Mouse (Mus musculus): ENCODE measurements at regions not wholly inside any gene's neighbourhood (a gene's known extent, or its start where the extent isn't known, plus 50 kb on each side); places are given as distances from the start of the nearest gene placed in this dataset.
A peak's percentile ranks its signal among the peaks of the same experiment; 100 is the strongest.

DNA sequence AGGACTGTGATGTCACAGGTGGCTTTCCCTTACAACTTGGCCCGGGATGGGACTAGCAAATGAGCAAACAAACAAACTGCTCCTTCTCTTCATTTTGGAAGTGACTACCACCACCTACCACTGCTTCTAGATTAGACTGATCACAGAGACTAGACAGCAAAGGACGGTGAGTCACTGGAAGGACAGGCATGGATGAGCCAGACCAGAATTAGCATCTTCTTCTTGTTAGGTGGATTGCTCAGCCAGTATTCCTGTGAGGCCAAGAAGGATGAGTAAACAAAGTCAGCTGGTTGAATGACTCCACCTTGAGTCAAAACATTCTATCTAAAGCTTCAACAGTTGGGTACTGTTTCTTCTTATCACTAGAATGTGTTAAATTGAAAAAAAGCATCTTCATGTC, 385.1 kb upstream of the Mon1b start:
- DNase-seq = no peak

- no peak for DNase-seq
Observed at GRCm38 (mm10) chr8:113254076-113254475, 381.3 kb upstream of the Mon1b start.

- DNase-seq = no peak
Observed at GRCm38 (mm10) chr8:113259477-113259876, 375.9 kb upstream of the Mon1b start.

DNA sequence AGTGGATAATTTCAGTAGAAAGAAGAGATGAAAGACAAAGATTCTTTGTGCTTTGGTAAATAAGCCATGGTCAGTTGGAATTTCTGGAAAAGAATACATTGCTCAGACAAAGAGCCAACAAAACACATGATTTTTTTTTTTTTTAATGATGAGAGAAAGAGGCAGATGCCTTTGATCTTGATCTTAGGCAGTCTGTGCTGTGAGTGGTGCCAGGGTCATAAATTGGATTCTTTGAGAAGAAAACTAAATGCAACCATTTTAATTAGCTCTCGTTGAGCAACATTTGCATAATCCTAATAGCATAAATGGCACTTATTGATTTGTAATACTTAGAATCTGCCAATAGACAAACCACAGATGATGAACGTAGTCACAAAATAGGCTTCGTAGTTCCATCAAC, 372.1 kb upstream of the Mon1b start:
- DNase-seq = no peak

GRCm38 (mm10) chr8:113271262-113271661, 364.1 kb upstream of the Mon1b start:
- no peak for DNase-seq

DNA sequence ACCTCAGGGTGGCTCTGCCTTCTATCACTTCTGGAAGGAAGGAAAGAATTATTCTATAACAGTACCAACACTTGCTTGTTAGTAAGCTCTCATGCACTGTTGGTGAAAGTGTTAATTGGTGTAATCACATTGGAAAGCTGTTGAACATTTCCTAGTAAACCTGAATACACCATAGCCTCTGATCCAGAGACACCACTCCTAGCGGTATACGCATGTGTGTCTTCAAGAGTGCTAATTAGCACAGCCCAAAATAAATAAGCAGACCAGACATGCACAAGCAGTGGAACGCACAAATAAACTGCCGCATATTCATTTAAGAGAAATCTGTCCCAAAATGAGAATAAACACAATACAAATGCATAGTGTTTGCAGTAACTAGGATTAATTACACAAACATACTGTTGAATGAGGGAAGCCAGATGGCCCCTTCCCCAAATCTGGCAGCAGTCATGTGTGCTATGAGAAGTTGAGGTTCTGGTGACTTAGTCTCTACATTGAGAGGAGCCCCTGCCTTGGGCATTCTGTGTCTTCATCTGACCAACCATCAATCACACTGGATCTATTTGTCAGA, 335.0 kb upstream of the Mon1b start:
- DNase-seq = no peak

DNA sequence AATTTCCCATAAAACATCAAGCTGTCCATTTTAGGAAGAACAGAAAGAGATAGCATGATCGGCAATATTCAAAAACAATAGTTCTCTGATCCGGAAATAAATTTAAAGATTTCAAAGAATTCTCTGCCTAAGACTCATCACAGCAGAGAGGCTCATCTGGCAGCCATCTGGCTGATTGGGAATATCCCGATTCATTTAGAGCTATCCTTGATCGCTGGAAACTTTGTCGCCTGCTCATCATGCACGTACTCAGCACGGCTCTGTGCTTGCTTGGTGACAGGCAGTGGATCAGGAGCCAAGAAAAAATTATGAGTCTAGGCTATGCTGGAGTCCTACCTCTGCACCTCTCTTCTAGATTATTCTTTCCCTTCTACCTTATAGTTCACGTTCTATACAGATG, 332.0 kb upstream of the Mon1b start:
- no peak for DNase-seq

- DNase-seq = no peak
Observed at GRCm38 (mm10) chr8:113317169-113317568, 318.2 kb upstream of the Mon1b start.

DNA sequence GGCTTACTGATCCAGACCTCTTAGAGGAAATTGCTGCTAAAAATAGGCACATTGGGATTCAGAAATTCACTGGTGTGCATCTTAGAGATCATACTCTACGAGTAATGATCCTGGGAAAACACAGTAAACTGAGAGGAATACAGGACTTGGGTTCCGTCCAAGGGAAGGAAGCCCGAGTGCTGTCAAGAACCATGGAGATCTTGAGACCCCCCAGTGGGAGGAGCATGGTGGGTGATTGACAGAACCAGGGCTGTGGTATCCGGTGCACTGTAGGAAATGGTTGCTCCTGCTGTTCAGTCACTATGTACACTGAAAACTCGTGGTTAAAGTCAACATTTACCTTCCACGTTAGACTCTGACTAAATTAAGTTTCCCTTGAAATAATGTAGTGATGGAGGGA, 303.8 kb upstream of the Mon1b start:
- DNase-seq = no peak

DNA sequence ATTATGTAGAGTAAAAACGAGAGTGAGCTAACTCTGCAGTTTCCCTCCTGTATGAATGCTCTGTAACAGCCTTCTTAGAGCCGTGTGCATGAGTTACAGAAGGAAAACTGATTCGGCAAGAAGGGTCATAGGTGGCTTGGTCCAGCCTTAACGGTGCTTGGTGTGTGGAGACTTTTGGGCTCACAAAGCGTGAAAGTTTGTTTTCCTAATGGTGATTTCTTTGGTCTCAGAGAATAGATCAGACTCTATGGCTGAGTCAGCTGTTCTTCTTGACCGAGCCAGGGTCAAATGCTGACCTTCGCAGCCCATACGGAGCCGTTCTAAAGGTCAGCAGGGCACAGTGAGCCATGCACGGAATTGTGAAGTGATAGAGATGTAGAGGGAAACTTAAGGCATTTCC, 294.1 kb upstream of the Mon1b start:
- DNase-seq = no peak

- DNase-seq = peak in 1 of 2 experiments; percentile 8
Observed at GRCm38 (mm10) chr8:113361900-113362299, 273.5 kb upstream of the Mon1b start.

DNA sequence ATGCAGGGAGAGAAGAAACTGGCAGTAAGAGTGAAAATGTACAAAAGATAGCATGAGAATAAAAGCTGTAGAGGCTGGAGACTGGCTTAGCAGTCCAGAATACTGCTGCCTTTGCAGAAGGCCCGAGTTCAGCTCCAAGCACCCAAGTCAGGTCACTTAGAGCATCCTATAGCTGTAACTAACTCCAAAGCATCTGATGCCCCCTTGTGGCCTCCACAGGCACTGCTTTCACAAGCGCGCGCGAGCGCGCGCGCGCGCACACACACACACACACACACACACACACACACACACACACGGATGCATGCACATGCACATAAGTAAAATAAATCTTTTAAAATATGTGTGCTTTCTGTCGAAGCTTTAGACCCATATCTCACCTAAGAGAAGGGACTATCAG, 271.2 kb upstream of the Mon1b start:
- no peak for DNase-seq

DNA sequence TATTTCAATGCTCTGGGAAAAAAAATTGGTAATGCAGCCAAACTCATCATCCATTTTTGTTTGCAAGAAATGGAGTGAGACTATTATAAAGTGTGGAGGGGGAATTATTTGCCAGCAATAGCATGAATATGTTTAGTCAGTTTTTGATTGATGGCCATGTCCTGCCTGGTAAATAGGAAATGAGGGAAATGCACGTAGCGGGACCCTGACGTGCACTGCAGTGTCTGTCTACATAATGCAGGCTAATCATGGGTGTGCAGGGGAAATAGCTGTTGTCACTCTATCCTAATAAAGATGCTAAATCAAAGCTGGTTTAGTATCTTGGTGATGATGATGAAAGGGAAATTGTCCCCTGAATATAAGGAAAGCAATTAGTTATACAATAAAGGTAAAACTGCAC, 251.9 kb upstream of the Mon1b start:
- no peak for DNase-seq

- DNase-seq = peak; percentile 7
Observed at GRCm38 (mm10) chr8:113383974-113384373, 251.4 kb upstream of the Mon1b start.

- DNase-seq = no peak
Observed at GRCm38 (mm10) chr8:113389504-113389903, 245.9 kb upstream of the Mon1b start.

DNA sequence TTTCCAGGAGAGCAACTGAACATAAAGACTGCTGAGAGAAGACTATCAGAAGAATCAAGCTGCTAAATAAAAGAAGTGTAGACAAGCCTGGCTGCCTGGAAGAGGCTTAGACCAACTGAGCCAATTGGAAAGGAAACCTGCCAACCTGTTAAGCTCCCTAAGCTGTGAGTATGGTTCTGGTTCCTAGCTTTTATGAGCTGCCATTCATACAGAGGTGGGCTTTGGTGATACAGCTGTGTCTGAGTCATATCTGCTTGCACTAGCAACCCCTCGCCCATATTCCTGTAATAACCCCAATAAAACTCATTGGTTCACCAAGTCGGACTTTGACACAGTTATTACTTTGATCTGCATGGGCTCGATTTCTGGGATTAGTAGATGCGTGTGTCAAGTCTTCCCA, 245.3 kb upstream of the Mon1b start:
- no peak for DNase-seq

DNA sequence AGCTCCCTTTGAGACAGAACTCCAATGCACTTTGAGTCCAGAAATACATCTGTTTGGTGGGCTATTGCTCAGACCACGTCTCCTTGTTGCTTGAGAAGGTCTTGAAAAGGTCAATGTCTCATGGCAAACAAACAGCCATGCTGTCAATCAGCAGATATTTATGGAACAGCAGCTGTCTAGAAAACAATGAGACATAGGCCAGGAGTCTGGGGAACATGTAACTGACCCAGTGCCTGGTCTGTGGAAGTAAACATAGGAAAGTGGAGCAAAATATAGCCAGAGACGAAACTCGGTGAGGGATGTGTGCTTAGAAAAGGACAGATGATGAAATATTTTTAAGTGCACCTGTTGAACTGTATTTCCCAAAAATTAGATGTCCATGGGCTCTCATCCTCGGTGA, 241.1 kb upstream of the Mon1b start:
- DNase-seq = no peak

DNA sequence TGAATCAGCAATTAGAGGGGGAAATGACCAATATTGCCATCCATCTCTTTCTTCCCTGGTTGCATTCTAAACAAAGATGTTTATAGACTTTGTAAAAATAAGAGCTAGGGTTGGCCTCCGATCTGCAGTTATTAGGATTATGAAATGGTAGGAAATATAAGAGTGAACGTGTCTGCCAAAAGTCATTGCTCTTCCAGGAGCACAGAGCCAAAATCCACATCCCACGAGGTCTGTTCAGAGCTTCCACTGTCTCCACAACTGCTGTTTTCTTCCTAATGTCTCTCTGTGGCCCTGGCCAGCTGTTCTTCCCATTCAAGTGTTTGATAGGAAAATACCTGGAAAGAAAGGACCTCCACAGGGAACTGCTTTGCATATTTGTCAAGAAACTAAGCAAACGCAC, 230.2 kb upstream of the Mon1b start:
- no peak for DNase-seq

- no peak for DNase-seq
Observed at GRCm38 (mm10) chr8:113419352-113419751, 216.0 kb upstream of the Mon1b start.

DNA sequence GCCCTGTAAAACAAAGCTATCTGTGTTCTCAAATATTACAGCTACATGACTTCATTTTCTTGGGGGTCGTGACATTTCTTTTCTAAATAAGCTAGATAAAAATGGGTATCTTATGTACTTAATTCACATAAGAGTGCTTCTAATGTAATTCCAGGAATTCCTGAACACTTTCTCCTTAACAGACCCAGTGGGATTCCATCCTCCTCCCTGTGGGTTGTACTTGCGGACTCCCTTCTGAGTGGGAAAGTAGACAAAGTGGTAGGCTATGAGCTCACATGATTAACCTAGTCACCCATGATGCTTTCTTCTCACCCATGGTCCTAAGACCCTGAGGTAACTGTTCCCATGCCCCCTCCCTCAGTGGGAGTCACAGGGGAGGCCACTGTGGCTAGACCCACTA, 212.7 kb upstream of the Mon1b start:
- DNase-seq = no peak

- DNase-seq = no peak
Observed at GRCm38 (mm10) chr8:113439088-113439487, 196.3 kb upstream of the Mon1b start.

DNA sequence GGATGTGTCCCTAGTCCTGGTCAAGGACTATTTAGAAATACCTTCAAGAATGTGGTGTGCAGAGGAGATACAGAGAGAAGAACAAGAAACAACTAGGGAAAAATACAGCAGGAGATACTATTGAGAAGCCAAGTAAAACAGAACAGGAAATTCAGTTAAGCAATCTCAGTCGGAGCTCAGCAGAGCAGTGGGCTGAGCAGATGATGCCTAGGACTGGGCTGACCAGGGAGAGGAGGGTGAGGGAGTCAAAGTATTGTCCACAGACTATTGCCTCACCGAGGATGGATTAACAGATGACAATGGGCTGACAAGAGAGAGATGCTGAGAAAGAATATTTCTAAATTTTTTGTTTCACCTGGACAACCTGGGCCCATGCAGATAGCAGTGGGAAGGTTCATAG, 181.4 kb upstream of the Mon1b start:
- DNase-seq = no peak

DNA sequence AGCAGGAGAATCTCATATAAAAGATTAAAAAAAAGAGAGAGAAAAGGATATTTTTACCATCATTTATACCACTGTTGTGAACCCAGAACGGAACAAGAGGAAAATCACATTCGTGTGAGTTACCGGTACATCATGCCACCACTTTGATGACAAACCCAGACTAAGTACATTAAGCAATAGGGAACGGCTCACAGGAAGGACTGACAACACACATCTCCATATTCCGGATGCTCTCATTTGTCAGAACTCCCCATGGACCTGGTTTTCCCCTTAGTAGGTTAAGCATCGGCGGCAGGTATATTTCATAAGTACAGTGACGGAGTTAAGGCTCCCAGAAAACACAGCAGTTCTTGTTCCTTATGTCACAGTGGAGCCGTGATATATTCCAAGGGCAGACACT, 170.8 kb upstream of the Mon1b start:
- no peak for DNase-seq

- DNase-seq = no peak
Observed at GRCm38 (mm10) chr8:113465156-113465555, 170.2 kb upstream of the Mon1b start.

DNA sequence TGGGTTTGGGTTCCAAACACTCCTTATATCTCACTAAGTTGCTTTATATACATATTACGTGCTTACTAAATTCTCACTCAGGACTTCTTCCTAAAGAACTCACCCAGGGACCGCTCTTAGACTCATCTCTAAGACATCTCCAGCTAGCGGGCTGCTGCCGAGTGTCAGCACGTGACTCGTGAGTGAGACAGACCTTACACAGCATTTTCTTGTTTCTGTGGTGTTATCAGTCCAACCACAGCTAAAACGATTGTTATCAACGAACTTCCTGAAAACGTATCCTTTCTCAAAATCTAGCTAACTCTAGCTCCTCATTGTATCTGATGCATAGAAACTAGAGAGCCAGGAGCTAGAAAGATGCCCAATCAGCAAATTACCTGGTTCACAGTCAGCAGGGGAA, 168.7 kb upstream of the Mon1b start:
- no peak for DNase-seq
